Mouse (Mus musculus) liver, adult 2 months (tissue): ENCODE measurements at regions not wholly inside any gene's neighbourhood (a gene's known extent, or its start where the extent isn't known, plus 50 kb on each side); places are given as distances from the start of the nearest gene placed in this dataset.

ENCODE experiments used
- CTCF ChIP-seq: fragments of 200-500 bp; IDR thresholded peaks from 2 replicates; pipeline ENCODE4 v1.5.1; 2011; ENCODE audit warnings: low read depth, low read length, control low read depth
- POLR2A ChIP-seq: fragments of 200-500 bp; IDR thresholded peaks from 2 replicates; pipeline ENCODE4 v1.6.1; 2011; ENCODE audit warnings: low read length, control low read depth; ENCODE audit not compliant: insufficient read depth; ENCODE audit errors: extremely low read depth

DNA sequence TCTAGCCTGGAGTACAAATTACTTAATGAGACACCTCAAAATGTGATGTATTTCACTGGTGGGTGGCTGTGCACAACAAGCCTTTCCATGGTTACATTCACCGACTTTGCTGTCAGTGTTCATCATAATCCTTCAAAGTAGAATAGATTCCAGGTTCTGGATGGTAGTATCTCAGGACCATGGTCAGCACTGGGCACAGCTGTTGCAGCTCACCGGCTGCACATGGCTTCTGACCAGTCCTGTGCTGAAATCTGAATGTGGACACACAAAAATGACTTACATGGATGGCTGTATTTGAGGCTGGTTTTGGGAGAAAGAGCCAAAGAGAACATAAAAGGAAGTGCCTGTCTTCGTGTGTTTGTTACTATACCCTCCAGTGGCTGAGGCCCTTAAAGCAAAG, 57.5 kb upstream of the Sntg2 start:
- TF ChIP-seq CTCF, result no peak
- TF ChIP-seq POLR2A, result no peak
